Mouse (Mus musculus) kidney, embryonic 15.5 days (tissue): ENCODE measurements around the gene Cldn1. TPM values are rescaled to one million over a fixed set of nuclear protein-coding genes. Genes with fewer than 3 reads are reported as not detected.

Experiments used
- ATAC-seq: fragments of 200-750 bp; cut with Nextera tagmentation; replicated peaks from 2 replicates; pipeline ENCODE4 v1.8.0; 2017; ENCODE audit warnings: moderate TSS enrichment; ENCODE audit not compliant: low FRiP score
- H3K27ac ChIP-seq: fragments of 300-500 bp; sonication (generic); 2 replicates; pipeline ENCODE4 v1.5.1; 2015; ENCODE audit warnings: mild to moderate bottlenecking, inconsistent platforms
- H3K27me3 ChIP-seq: fragments of 300-500 bp; sonication (generic); 2 replicates; pipeline ENCODE4 v1.6.1; 2015; ENCODE audit warnings: inconsistent platforms
- H3K36me3 ChIP-seq: fragments of 300-500 bp; sonication (generic); 2 replicates; pipeline ENCODE4 v1.6.1; 2015; ENCODE audit warnings: inconsistent platforms
- H3K4me1 ChIP-seq: fragments of 300-500 bp; sonication (generic); 2 replicates; pipeline ENCODE4 v1.6.1; 2015; ENCODE audit warnings: inconsistent platforms
- H3K4me2 ChIP-seq: fragments of 300-500 bp; sonication (generic); 2 replicates; pipeline ENCODE4 v1.6.1; 2015; ENCODE audit warnings: moderate library complexity, mild to moderate bottlenecking, inconsistent platforms
- H3K4me3 ChIP-seq: fragments of 300-500 bp; sonication (generic); replicated peaks from 2 replicates; pipeline ENCODE4 v1.5.1; 2015; ENCODE audit warnings: mild to moderate bottlenecking, inconsistent platforms
- H3K9ac ChIP-seq: fragments of 300-500 bp; sonication (generic); 2 replicates; pipeline ENCODE4 v1.6.1; 2015; ENCODE audit warnings: mild to moderate bottlenecking, inconsistent platforms
- H3K9me3 ChIP-seq: fragments of 300-500 bp; sonication (generic); replicated peaks from 2 replicates; pipeline ENCODE4 v1.6.1; 2016; ENCODE audit warnings: inconsistent platforms
- WGBS: fragments of 180-500 bp; shearing (Covaris S2); methylation state at CpG from one replicate; pipeline ENCODE4 v1.1.7; 2015; ENCODE audit warnings: mixed read lengths; 5-methylcytosine and 5-hydroxymethylcytosine counted together
- polyA plus RNA-seq: library from polyadenylated mRNA; unstranded; fragments of >200 nt; fragmentation: Nextera tagmentation; extraction: Ambion mirVana; gene quantifications from 2 replicates; pipeline ENCODE4 v1.2.1, GENCODE M21; 2015

The Cldn1 gene
- polyA plus RNA-seq, 1 experiment from 2014 or later = 34.8 TPM

DNA sequence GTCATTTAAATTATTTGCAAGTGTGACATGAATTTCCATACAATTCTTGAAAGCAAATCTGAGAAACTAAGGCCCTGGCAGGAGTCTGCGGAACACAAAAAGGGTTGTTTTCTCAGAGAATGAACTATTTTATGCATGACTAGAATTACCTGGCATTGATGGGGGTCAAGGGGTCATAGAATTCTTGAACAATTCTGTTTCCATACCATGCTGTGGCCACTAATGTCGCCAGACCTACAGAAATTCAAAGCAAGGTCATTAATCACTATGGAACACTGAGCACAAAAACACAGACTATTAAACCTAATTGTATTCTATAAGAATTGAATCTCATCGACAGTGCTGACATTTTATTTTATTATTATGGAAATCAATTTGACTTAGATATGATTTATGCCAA lies 10.9 kb downstream of the Cldn1 start:
- no peaks in the 10 kb centered on the region for H3K36me3 ChIP-seq
- H3K4me2 ChIP-seq = no peak overlapping the region
- H3K9me3 ChIP-seq = no peaks in the 10 kb centered on the region
- no peak overlapping the region for H3K9ac ChIP-seq
- WGBS = 31% methylated on average over 3 of the region's 3 CpGs
- no peak overlapping the region for H3K4me3 ChIP-seq
- H3K27ac ChIP-seq = no peak overlapping the region
- H3K4me1 ChIP-seq = peaks cover 4% of the 10 kb centered on the region; the same call in 1 of the 2 replicates
- no peaks in the 10 kb centered on the region for H3K27me3 ChIP-seq
- ATAC-seq = peak; percentile 49; the same call in 1 of the 2 replicates

- 0 out of 2 replicates have a peak, but pooled peaks have one; percentile 40 for ATAC-seq
- H3K36me3 ChIP-seq = no peaks in the 10 kb centered on the region
- 78% methylated on average over 4 of the region's 4 CpGs for WGBS
Observed at GRCm38 (mm10) chr16:26359619-26360018, 12.0 kb downstream of the Cldn1 start.

GRCm38 (mm10) chr16:26358898-26359297 lies 12.7 kb downstream of the Cldn1 start:
- 95% methylated on average over 5 of the region's 5 CpGs for WGBS
- Histone ChIP-seq H3K27ac (no peak overlapping the region), H3K4me1 (peaks cover 4% of the 10 kb centered on the region; the same call in 1 of the 2 replicates), H3K9ac (no peak overlapping the region), H3K36me3 (no peaks in the 10 kb centered on the region), H3K27me3 (no peaks in the 10 kb centered on the region), H3K4me3 (no peak overlapping the region), H3K9me3 (no peaks in the 10 kb centered on the region), H3K4me2 (no peak overlapping the region)
- ATAC-seq = no peak

More at GRCm38 (mm10) chr16:26359619-26360018, 12.0 kb downstream of the Cldn1 start:
- Histone ChIP-seq H3K9me3 (no peaks in the 10 kb centered on the region), H3K4me2 (no peak overlapping the region), H3K4me1 (peaks cover 4% of the 10 kb centered on the region; the same call in 1 of the 2 replicates), H3K4me3 (no peak overlapping the region), H3K27ac (no peak overlapping the region), H3K27me3 (no peaks in the 10 kb centered on the region), H3K9ac (no peak overlapping the region)

- WGBS = 50% methylated on average over 5 of the region's 5 CpGs
- no peak for ATAC-seq
- H3K4me1 ChIP-seq = peaks cover 4% of the 10 kb centered on the region; the same call in 1 of the 2 replicates
- H3K4me2 ChIP-seq = no peak overlapping the region
- no peak overlapping the region for H3K27ac ChIP-seq
- no peaks in the 10 kb centered on the region for H3K27me3 ChIP-seq
- no peak overlapping the region for H3K9ac ChIP-seq
- no peaks in the 10 kb centered on the region for H3K9me3 ChIP-seq
- no peaks in the 10 kb centered on the region for H3K36me3 ChIP-seq
- H3K4me3 ChIP-seq = no peak overlapping the region
Observed at GRCm38 (mm10) chr16:26357863-26358780, 13.5 kb downstream of the Cldn1 start.

DNA sequence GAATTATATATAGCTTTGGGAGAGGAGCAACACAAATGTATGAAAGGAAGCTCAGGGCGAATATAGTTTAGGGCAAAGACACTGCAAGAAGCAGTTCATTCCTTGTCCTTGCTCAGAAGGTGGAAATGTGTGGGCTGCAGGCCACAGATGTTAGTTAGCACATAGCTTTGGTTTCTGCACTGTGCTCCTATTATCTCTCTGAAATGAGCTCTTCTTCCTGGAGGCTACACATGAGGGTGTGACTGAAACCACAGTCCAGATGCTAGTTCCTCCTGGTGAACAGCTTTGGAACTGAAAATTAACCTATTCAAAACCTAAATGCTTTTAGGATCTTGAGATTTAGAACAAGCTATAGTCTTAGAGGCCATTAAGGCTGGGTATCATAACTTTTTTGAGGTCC lies 16.1 kb downstream of the Cldn1 start:
- H3K27me3 ChIP-seq = no peaks in the 10 kb centered on the region
- ATAC-seq = no peak
- no peaks in the 10 kb centered on the region for H3K9me3 ChIP-seq
- H3K27ac ChIP-seq = no peak overlapping the region
- peaks cover 2% of the 10 kb centered on the region; the same call in 1 of the 2 replicates for H3K4me1 ChIP-seq
- H3K4me2 ChIP-seq = no peak overlapping the region
- WGBS = 82% methylated on average over 1 of the region's 1 CpGs
- H3K9ac ChIP-seq = no peak overlapping the region
- H3K36me3 ChIP-seq = no peaks in the 10 kb centered on the region
- no peak overlapping the region for H3K4me3 ChIP-seq

- ATAC-seq = no peak
- H3K4me2 ChIP-seq = no peak overlapping the region
- WGBS = 88% methylated on average over 4 of the region's 4 CpGs
- no peaks in the 10 kb centered on the region for H3K9me3 ChIP-seq
- no peaks in the 10 kb centered on the region for H3K4me1 ChIP-seq
- H3K4me3 ChIP-seq = no peak overlapping the region
- H3K27ac ChIP-seq = no peak overlapping the region
- no peaks in the 10 kb centered on the region for H3K36me3 ChIP-seq
- no peaks in the 10 kb centered on the region for H3K27me3 ChIP-seq
- no peak overlapping the region for H3K9ac ChIP-seq
Observed at GRCm38 (mm10) chr16:26350786-26351185, 20.9 kb downstream of the Cldn1 start.

DNA sequence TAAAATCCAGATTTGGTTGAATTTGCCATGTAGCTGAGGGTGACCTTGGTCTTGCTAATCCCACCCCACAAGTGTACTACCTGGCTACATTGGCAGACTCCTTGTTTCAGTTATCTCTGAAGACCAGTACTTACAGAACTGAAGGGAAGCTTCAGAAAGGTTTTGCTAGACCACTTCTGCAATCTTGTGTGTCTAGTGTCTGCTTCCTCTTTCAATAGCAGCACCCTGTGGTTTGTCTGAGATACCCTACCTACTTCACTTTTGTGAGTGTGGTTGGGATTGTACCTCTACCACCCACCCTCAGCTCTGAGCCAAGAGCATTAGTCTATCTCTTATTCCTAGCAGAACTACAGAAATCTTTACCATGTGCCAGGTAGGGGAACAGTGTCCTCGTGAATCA lies 22.8 kb downstream of the Cldn1 start:
- Histone ChIP-seq H3K27ac (no peak overlapping the region), H3K4me1 (no peaks in the 10 kb centered on the region), H3K4me3 (no peak overlapping the region), H3K9me3 (no peaks in the 10 kb centered on the region), H3K9ac (no peak overlapping the region), H3K36me3 (no peaks in the 10 kb centered on the region), H3K27me3 (no peaks in the 10 kb centered on the region), H3K4me2 (no peak overlapping the region)
- no peak for ATAC-seq
- 84% methylated on average over 1 of the region's 1 CpGs for WGBS

- WGBS = 79% methylated on average over 7 of the region's 7 CpGs
- Histone ChIP-seq H3K36me3 (no peaks in the 10 kb centered on the region), H3K9me3 (no peaks in the 10 kb centered on the region), H3K27me3 (no peaks in the 10 kb centered on the region), H3K27ac (no peak overlapping the region), H3K4me3 (no peak overlapping the region), H3K4me2 (no peak overlapping the region), H3K4me1 (no peaks in the 10 kb centered on the region), H3K9ac (no peak overlapping the region)
- ATAC-seq = no peak
Observed at GRCm38 (mm10) chr16:26316281-26316680, 55.4 kb downstream of the Cldn1 start.

DNA sequence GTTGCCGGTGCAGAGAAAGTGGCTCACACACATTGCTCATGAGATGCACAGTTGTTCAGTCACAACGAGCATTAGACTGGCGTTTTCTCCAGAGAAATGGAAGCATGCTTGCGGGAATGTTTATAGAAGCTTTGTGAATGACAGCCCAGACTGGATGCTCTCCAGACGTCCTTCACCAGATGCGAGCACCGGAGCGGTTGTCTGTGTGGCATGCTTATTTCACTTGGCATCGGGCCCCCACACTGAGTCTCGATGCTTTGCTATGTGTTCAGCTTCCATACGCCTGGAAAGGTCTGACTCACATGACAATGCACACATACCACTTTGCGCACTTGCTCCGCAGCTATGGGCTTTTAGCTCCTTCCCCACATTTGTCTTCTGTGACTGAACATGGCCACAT lies 56.8 kb downstream of the Cldn1 start:
- ATAC-seq = no peak
- Histone ChIP-seq H3K4me3 (no peak overlapping the region), H3K9me3 (no peaks in the 10 kb centered on the region), H3K27ac (no peak overlapping the region), H3K27me3 (no peaks in the 10 kb centered on the region), H3K36me3 (no peaks in the 10 kb centered on the region), H3K4me2 (no peak overlapping the region), H3K9ac (no peak overlapping the region), H3K4me1 (no peaks in the 10 kb centered on the region)
- WGBS = 68% methylated on average over 13 of the region's 13 CpGs

DNA sequence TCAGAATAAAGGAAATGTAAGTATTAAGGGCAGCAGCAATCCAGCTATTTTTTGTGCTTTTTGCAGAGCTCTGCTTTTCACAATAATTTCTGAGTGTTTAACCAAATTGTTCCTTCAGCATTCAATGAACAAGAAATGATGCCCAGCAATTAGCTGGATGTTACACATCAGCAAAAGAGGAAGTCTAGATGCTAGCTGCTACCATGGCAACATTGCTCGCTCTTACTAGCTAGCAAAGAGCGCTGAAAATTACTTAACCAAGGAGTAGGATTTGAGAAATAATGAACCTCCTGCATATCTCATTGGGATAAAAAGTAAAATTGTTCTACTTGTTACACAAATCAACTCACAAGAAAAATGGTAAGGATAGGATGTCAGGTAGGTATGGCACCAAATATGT lies 62.2 kb downstream of the Cldn1 start:
- no peaks in the 10 kb centered on the region for H3K9me3 ChIP-seq
- no peak overlapping the region for H3K27ac ChIP-seq
- ATAC-seq = no peak
- H3K4me1 ChIP-seq = no peaks in the 10 kb centered on the region
- 87% methylated on average over 2 of the region's 2 CpGs for WGBS
- H3K9ac ChIP-seq = no peak overlapping the region
- no peak overlapping the region for H3K4me3 ChIP-seq
- no peaks in the 10 kb centered on the region for H3K36me3 ChIP-seq
- H3K27me3 ChIP-seq = no peaks in the 10 kb centered on the region
- no peak overlapping the region for H3K4me2 ChIP-seq
